In genomic region chr6:108236411-108236921, GRCm38 (mm10) we compare ENCODE assay signal across 10 mouse cellular contexts. TPM values are rescaled to one million over a fixed set of nuclear protein-coding genes. Genes with fewer than 3 reads are reported as not detected.
DNase-seq lines count a peak whose midpoint lies in the region; ATAC-seq and TF ChIP-seq lines count a peak whose summit lies in the region.
"Had no signal": no experiment of that assay in that cellular context is flagged by ENCODE, and none has a peak within 500 bp of the region (broad histone marks: within the 10 kb centered on the region; RNA-seq: fewer than 3 reads in every experiment).

No protein-coding gene starts in this region.

- TF ChIP-seq EP300 in lung, postnatal 0 days (IDR thresholded peaks at IDR 0.05): no peak

- H3K9ac ChIP-seq in forebrain, embryonic 11.5 days (ENCODE audit: low read length): no peak overlapping the region
- H3K9ac ChIP-seq in heart, embryonic 13.5 days: peak overlapping the region; percentile 20; the same call in 1 of the 2 replicates
- no peak overlapping the region for H3K9ac ChIP-seq in kidney, postnatal 0 days (ENCODE audit: low read depth, low read length)
- no peak overlapping the region for H3K9ac ChIP-seq in lung, postnatal 0 days (replicated peaks; ENCODE audit: low read depth)
- H3K9ac ChIP-seq: liver, embryonic 15.5 days had no signal

- ATAC-seq in forebrain, embryonic 11.5 days (replicated peaks; ENCODE audit: low FRiP score): no peak
- ATAC-seq in heart, embryonic 13.5 days (ENCODE audit: extremely low read depth, insufficient number of reproducible peaks, low FRiP score, low TSS enrichment): peak; percentile 33; the same call in 1 of the 2 replicates
- no peak for ATAC-seq in kidney, postnatal 0 days (replicated peaks; ENCODE audit: low FRiP score, low read depth)
- ATAC-seq in lung, postnatal 0 days: no peak

- TF ChIP-seq CTCF in kidney, postnatal 0 days (IDR thresholded peaks at IDR 0.05; ENCODE audit: low read depth): no peak
- TF ChIP-seq CTCF in lung, postnatal 0 days (IDR thresholded peaks at IDR 0.05): no peak

- H3K4me3 ChIP-seq in forebrain, embryonic 10.5 days: no peak overlapping the region
- H3K4me3 ChIP-seq in forebrain, embryonic 11.5 days (ENCODE audit: low read depth, low read length): no peak overlapping the region
- H3K4me3 ChIP-seq in heart, embryonic 13.5 days: no peak overlapping the region
- no peak overlapping the region for H3K4me3 ChIP-seq in kidney, postnatal 0 days (replicated peaks; ENCODE audit: low read depth, low read length)
- no peak overlapping the region for H3K4me3 ChIP-seq in lung, postnatal 0 days (ENCODE audit: low read depth, low read length)
- H3K4me3 ChIP-seq: liver, embryonic 15.5 days had no signal

- no peak for DNase-seq in forebrain, embryonic 10.5 days (ENCODE audit: extremely low spot score, low spot score)
- no peak for DNase-seq in forebrain, embryonic 11.5 days (ENCODE audit: low spot score)
- DNase-seq in ZHBTc4 (ENCODE audit: low read depth, low spot score): peak; percentile 37
- DNase-seq in kidney, postnatal 0 days (ENCODE audit: low spot score): peak; percentile 72
- no peak for DNase-seq in embryo, embryonic 11 days
- DNase-seq in right cerebral cortex, postnatal 36 days (ENCODE audit: low spot score in 2 of 2): no peak
- no peak for DNase-seq in lung, postnatal 0 days (ENCODE audit: low spot score)
- DNase-seq: cerebellum, postnatal 25 days had no signal

- no peak overlapping the region for H3K4me2 ChIP-seq in forebrain, embryonic 11.5 days (ENCODE audit: low read depth, low read length, severe bottlenecking)
- peak overlapping the region; percentile 52 for H3K4me2 ChIP-seq in heart, embryonic 13.5 days
- peak overlapping the region; percentile 25; the same call in 1 of the 2 replicates for H3K4me2 ChIP-seq in kidney, postnatal 0 days (ENCODE audit: low read length)
- H3K4me2 ChIP-seq in lung, postnatal 0 days (replicated peaks; ENCODE audit: low read depth, low read length): no peak overlapping the region
- H3K4me2 ChIP-seq: liver, embryonic 15.5 days had no signal

- peaks cover 24% of the 10 kb centered on the region for H3K36me3 ChIP-seq in forebrain, embryonic 10.5 days (replicated peaks)
- no peaks in the 10 kb centered on the region for H3K36me3 ChIP-seq in forebrain, embryonic 11.5 days (ENCODE audit: control insufficient read depth, insufficient read depth, low read length)
- H3K36me3 ChIP-seq in heart, embryonic 13.5 days: peaks cover 9% of the 10 kb centered on the region
- no peaks in the 10 kb centered on the region; the same call in 1 of the 2 replicates for H3K36me3 ChIP-seq in kidney, postnatal 0 days (ENCODE audit: insufficient read depth, low read length)
- no peaks in the 10 kb centered on the region; the same call in none of the 2 replicates for H3K36me3 ChIP-seq in lung, postnatal 0 days (ENCODE audit: insufficient read depth, low read length)
- H3K36me3 ChIP-seq: liver, embryonic 15.5 days had no signal

- H3K4me1 ChIP-seq in forebrain, embryonic 10.5 days: peaks cover 85% of the 10 kb centered on the region
- 0 out of 2 replicates have a peak, but pooled peaks cover 2% of the 10 kb centered on the region for H3K4me1 ChIP-seq in forebrain, embryonic 11.5 days (replicated peaks; ENCODE audit: control insufficient read depth, insufficient read depth, low read length)
- H3K4me1 ChIP-seq in heart, embryonic 13.5 days: peaks cover 84% of the 10 kb centered on the region
- peaks cover 37% of the 10 kb centered on the region for H3K4me1 ChIP-seq in kidney, postnatal 0 days (replicated peaks; ENCODE audit: insufficient read depth, low read length)
- H3K4me1 ChIP-seq in lung, postnatal 0 days (ENCODE audit: insufficient read depth, low read depth, low read length): peaks cover 10% of the 10 kb centered on the region; the same call in 1 of the 2 replicates

- H3K27ac ChIP-seq in forebrain, embryonic 10.5 days: 0 out of 2 replicates have a peak overlapping the region, but pooled peaks have one; percentile 11
- H3K27ac ChIP-seq in forebrain, embryonic 11.5 days (ENCODE audit: low read depth, low read length): no peak overlapping the region
- H3K27ac ChIP-seq in heart, embryonic 13.5 days (replicated peaks): peak overlapping the region; percentile 87
- peak overlapping the region; percentile 86 for H3K27ac ChIP-seq in kidney, postnatal 0 days
- H3K27ac ChIP-seq in lung, postnatal 0 days (ENCODE audit: low read length): no peak overlapping the region
- H3K27ac ChIP-seq: liver, embryonic 15.5 days had no signal

- 80% methylated on average over 9 of the region's 9 CpGs for WGBS in forebrain, embryonic 10.5 days
- 77% methylated on average over 9 of the region's 9 CpGs for WGBS in forebrain, embryonic 11.5 days
- 42% methylated on average over 9 of the region's 9 CpGs for WGBS in heart, embryonic 13.5 days
- 51% methylated on average over 9 of the region's 9 CpGs for WGBS in kidney, postnatal 0 days
- WGBS in lung, postnatal 0 days: 44% methylated on average over 9 of the region's 9 CpGs

- H3K9me3 ChIP-seq in forebrain, embryonic 10.5 days: no peaks in the 10 kb centered on the region
- no peaks in the 10 kb centered on the region for H3K9me3 ChIP-seq in forebrain, embryonic 11.5 days (ENCODE audit: control insufficient read depth, low read length)
- H3K9me3 ChIP-seq in heart, embryonic 13.5 days: no peaks in the 10 kb centered on the region
- H3K9me3 ChIP-seq in kidney, postnatal 0 days (replicated peaks; ENCODE audit: low read length): no peaks in the 10 kb centered on the region
- no peaks in the 10 kb centered on the region for H3K9me3 ChIP-seq in lung, postnatal 0 days (ENCODE audit: low read length)
- H3K9me3 ChIP-seq: liver, embryonic 15.5 days had no signal

- H3K27me3 ChIP-seq in forebrain, embryonic 10.5 days (ENCODE audit: poor library complexity, severe bottlenecking): no peaks in the 10 kb centered on the region
- H3K27me3 ChIP-seq in forebrain, embryonic 11.5 days (ENCODE audit: control insufficient read depth, insufficient read depth, low read length): no peaks in the 10 kb centered on the region
- no peaks in the 10 kb centered on the region for H3K27me3 ChIP-seq in heart, embryonic 13.5 days (replicated peaks)
- no peaks in the 10 kb centered on the region for H3K27me3 ChIP-seq in kidney, postnatal 0 days (ENCODE audit: insufficient read depth, low read length)
- no peaks in the 10 kb centered on the region for H3K27me3 ChIP-seq in lung, postnatal 0 days (replicated peaks; ENCODE audit: insufficient read depth, low read length)
- H3K27me3 ChIP-seq: liver, embryonic 15.5 days had no signal

RNA-seq across cellular contexts. Expression of gene Itpr1, which starts 23.6 kb away (rescaled TPM):
- polyA plus RNA-seq in forebrain, embryonic 10.5 days (2016; fragmentation: Nextera tagmentation; extraction: Ambion mirVana): 11.6 and 11.9 TPM in 2 replicates
- 7.8 and 8.1 TPM in 2 replicates for polyA plus RNA-seq in forebrain, embryonic 11.5 days (2014; fragmentation: Nextera tagmentation; extraction: Ambion mirVana)
- polyA plus RNA-seq in heart, embryonic 13.5 days (2015; fragmentation: Nextera tagmentation; extraction: Ambion mirVana): 11.1 and 12.1 TPM in 2 replicates
- polyA plus RNA-seq in kidney, postnatal 0 days (2015; fragmentation: Nextera tagmentation; extraction: Ambion mirVana): 21.2 TPM in 2 replicates
- 9.2 and 11.6 TPM in 2 replicates for polyA plus RNA-seq in lung, postnatal 0 days (2015; fragmentation: Nextera tagmentation; extraction: Ambion mirVana)

RNA-seq across cellular contexts. Expression of gene Sumf1, which starts 51.1 kb away (rescaled TPM):
- polyA plus RNA-seq in forebrain, embryonic 10.5 days (2016; fragmentation: Nextera tagmentation; extraction: Ambion mirVana): 12.8 and 13.0 TPM in 2 replicates
- 15.0 and 17.4 TPM in 2 replicates for polyA plus RNA-seq in forebrain, embryonic 11.5 days (2014; fragmentation: Nextera tagmentation; extraction: Ambion mirVana)
- polyA plus RNA-seq in heart, embryonic 13.5 days (2015; fragmentation: Nextera tagmentation; extraction: Ambion mirVana): 18.9 and 22.1 TPM in 2 replicates
- 34.0 and 34.2 TPM in 2 replicates for polyA plus RNA-seq in kidney, postnatal 0 days (2015; fragmentation: Nextera tagmentation; extraction: Ambion mirVana)
- polyA plus RNA-seq in lung, postnatal 0 days (2015; fragmentation: Nextera tagmentation; extraction: Ambion mirVana): 33.4 and 33.9 TPM in 2 replicates

Comparison
In these comparisons a context has a peak if more than half of its experiments do, and no peak if none do; other contexts are left out.
1. H3K27ac ChIP-seq: peak in forebrain, embryonic 10.5 days (single experiment), heart, embryonic 13.5 days (single experiment) and kidney, postnatal 0 days (single experiment); none in forebrain, embryonic 11.5 days (single experiment) and lung, postnatal 0 days (single experiment).
2. DNase-seq: peak in ZHBTc4 (single experiment) and kidney, postnatal 0 days (single experiment); none in forebrain, embryonic 10.5 days (single experiment), forebrain, embryonic 11.5 days (single experiment), embryo, embryonic 11 days (single experiment), right cerebral cortex, postnatal 36 days (0 of 2) and lung, postnatal 0 days (single experiment).
3. H3K4me2 ChIP-seq: peak in heart, embryonic 13.5 days (single experiment) and kidney, postnatal 0 days (single experiment); none in forebrain, embryonic 11.5 days (single experiment) and lung, postnatal 0 days (single experiment).